Mouse (Mus musculus): ENCODE measurements at regions not wholly inside any gene's neighbourhood (a gene's known extent, or its start where the extent isn't known, plus 50 kb on each side); places are given as distances from the start of the nearest gene placed in this dataset.
A peak's percentile ranks its signal among the peaks of the same experiment; 100 is the strongest.

- no peak for DNase-seq (ENCODE audit: low spot score)
These were observed 59.0 kb upstream of the Ntm start for GRCm38 (mm10) chr9:30021981-30022380.

GRCm38 (mm10) chr9:30025275-30025674 is 62.3 kb upstream of the Ntm start:
- DNase-seq (ENCODE audit: low spot score), result no peak

GRCm38 (mm10) chr9:30026939-30027338 is 64.0 kb upstream of the Ntm start:
- no peak for DNase-seq (ENCODE audit: low spot score)

GRCm38 (mm10) chr9:30040396-30040795 is 77.5 kb upstream of the Ntm start:
- no peak for DNase-seq (ENCODE audit: low spot score)

- DNase-seq (ENCODE audit: low spot score), result no peak
These were observed 101.6 kb upstream of the Ntm start for GRCm38 (mm10) chr9:30064551-30064950.

- no peak for DNase-seq (ENCODE audit: low spot score)
These were observed 105.0 kb upstream of the Ntm start for GRCm38 (mm10) chr9:30067980-30068379.

GRCm38 (mm10) chr9:30075233-30075632 is 112.3 kb upstream of the Ntm start:
- no peak for DNase-seq (ENCODE audit: low spot score)

DNA sequence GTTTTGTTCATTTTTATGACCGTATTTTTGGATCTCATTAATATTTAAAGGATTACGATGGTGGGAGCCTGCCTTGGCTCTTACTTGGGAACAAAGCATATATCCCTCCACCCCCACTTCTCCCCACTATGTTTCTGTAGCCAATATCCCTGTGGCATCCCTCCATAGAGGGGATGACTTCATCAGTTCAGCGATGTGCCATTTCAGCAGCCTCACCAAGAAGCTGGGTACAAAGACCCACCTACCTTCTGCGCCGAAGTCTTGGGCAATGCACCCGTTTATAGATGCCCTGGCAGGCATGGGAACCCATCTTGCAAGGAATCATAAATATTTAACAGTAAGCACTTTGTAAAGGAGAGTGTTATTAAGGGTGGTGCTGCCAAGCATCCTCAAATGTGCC is 113.1 kb upstream of the Ntm start:
- no peak for DNase-seq (ENCODE audit: low spot score)

DNA sequence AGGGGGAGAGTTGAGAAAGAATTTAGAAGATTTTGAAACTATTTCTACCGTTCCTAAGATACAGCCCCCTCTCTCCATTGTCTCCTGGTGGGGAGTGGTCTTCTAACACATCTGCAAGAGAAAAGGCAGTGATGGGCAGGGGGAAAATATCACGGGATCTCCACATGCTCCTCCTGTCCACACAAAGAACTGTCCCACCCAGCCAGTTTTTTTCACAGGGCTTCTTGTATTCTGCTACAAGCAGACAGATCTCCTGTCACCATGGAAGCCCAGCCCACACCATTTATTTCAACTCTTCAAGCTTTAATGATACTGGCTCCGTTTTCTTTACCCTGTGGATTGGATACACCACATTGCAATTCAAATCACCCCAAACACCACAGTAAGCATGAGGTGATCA is 113.5 kb upstream of the Ntm start:
- no peak for DNase-seq (ENCODE audit: low spot score)

GRCm38 (mm10) chr9:30101942-30102341 is 139.0 kb upstream of the Ntm start:
- DNase-seq (ENCODE audit: low spot score), result no peak

- DNase-seq (ENCODE audit: low spot score), result no peak
These were observed 159.4 kb upstream of the Ntm start for GRCm38 (mm10) chr9:30122371-30122770.

DNA sequence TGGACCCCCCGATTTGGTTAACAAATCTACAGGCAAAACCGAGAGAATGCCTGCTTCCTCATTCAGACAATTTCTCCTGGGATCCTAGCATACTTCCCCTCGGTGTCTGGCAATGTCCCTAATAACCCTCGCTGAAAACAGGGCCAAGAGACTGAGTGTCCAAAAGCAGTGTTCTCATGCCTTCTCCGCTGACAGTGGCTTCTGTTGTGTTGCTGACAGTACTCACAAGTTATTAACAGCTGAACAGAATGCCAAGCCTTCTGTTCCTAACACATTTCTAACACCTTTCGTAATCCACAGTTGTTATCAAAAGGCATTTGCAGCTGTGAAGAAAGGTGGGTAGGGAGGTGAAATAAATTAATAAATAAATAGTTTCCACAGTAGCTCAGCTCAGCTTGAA is 166.2 kb upstream of the Ntm start:
- no peak for DNase-seq (ENCODE audit: low spot score)

DNA sequence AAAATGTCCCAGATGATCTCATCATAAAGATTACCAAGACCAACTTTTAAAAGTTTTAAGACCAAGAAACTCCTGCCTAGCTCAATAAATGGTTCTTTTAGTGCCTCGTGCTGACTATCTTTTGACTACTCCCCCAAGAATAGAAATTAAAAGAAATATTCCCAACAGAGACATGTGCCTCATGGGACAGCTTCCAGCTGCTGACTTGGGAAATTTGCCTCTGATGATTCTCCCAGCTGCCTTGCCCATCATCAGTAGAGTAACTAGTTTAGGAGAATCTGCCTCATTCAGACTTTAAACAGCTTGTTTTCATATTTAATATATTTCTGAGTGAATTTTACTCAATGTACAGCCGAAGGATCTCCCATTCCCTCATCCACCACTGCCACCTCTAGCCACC is 168.7 kb upstream of the Ntm start:
- DNase-seq (ENCODE audit: low spot score), result no peak

GRCm38 (mm10) chr9:30134303-30134702 is 171.4 kb upstream of the Ntm start:
- no peak for DNase-seq (ENCODE audit: low spot score)

DNA sequence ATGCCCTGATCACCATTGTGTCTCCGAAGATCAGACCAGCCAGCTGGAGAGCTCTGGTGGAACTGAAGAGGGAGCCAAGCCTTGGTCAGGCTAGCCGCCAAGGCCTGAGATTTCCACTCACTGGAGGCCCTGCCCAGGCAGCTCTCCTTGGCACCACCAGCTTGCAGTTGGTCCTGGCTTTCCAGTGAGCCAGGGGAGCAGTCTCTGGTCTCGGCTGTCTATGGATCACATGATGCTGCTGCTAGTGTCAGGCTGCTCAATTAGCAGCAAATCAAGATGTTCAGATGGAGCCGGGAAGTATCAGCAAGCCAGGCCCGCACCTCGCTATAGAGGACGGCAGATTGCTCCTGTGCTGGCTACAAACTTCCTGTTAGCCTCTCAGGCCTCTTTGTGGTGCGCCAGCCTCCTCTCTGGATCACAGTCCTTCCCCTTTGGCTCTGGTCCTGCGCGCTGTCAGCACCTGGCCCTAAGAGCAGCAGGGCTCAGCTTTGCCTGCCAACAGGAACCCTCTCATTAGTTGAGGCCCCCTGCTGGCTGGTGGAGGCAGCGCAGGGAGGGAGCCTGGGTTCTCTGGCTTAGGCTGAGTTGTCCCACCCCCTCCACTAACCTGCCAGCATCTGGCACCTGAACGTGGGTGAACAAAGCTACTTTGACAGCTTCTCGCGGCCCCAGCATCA is 174.8 kb upstream of the Ntm start:
- peak; percentile 78 for DNase-seq (ENCODE audit: low spot score)

- peak; percentile 73 for DNase-seq (ENCODE audit: low spot score)
These were observed 177.2 kb upstream of the Ntm start for GRCm38 (mm10) chr9:30140188-30140587.

- no peak for DNase-seq (ENCODE audit: low spot score)
These were observed 178.2 kb upstream of the Ntm start for GRCm38 (mm10) chr9:30141186-30141585.

DNA sequence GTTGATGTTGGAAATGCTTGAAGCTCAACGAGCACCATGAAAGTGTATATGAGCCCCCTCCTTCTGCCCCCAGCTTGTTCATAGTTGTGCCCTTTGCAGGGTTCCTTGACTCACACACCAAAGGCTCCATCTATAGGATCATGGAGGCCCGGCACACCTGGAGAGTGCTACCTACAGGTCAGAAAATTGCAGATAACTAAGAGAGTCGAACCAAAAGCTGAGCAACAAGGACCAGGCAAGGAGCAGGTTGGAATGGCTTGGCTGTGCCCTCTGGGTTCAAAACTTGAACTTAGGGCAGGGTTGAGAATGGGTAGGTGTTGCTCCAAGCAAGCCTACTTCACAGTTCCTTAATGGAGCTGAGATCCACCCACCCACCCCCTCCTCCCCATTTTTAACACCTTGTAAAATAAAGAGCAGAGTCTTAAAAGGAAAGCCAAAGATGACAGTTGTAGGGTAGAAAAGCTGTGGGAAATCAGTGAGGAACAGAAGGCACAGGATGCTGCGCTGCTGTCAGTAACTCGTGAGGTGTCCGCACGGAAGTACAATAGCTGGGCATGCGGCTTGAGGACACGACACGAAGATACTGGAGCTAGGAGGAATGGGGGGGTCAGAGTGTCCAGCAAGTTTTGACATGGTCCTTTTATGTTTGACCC is 180.0 kb upstream of the Ntm start:
- DNase-seq (ENCODE audit: low spot score), result no peak

DNA sequence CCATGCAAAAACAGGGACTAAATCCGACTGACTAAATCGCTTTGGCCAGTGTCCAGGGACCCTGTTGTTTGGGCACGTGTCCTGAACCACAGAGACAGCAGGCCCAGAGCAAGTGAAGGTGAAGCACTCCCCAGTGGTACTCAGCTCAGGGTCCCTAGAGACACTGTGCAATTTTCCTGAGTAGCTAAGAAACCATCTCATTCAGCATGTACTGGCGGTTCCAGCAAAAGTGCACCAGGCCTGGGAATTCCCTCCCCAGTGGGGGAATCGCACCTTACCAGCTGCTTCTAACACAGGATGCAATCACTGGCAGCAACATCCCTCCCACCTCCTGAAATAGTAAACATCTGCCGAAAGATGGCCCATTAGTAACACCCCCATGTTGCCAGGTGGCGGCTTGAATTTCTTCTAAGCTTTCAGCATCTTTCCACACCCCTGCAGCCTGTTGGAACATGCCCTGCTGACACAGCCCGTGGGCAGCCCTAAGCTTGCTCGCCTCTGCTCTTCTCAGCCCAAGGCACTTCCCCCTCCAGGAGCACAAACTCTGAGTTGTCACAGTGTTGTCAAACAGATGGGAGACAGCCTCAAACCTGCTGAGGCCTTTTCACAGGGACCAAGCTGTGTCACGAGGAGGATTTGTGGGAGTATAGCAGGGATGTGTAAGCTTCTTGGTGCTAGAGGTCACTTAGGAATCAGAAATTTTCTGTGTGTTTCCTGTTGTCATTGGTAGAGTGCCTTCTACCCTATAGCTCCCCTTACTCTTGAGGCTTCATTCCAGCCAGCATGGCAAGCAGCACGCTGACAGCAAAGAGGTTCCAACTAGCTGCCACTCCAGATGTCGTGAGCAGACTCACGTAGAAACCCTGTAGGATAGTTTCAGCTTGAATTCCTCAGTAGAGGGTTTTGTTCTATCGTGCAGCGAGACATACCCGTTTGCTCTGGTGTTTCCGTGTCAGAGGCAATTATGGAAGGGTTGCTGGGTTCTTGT is 186.8 kb upstream of the Ntm start:
- no peak for DNase-seq (ENCODE audit: low spot score)

DNA sequence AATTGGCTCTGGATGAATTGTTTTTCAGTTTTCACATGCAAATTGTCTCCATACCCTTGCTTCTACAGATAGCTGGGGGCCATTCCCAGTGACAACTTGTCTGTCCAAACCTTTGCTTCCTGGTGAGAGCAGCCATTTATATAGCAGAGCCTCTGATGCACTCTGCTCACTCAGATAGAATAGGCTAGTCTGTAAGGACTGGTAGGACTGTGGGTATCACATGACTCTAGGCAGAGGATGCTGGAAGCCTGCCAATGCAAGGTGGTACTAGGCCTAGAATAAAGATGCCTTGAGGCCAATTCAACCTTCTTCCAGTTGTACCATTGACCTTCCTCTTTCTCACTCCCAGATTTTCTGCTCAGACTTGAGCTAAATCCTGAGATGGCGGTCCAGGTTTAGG is 188.2 kb upstream of the Ntm start:
- DNase-seq (ENCODE audit: low spot score), result no peak

GRCm38 (mm10) chr9:30166235-30166752 is 203.4 kb upstream of the Ntm start:
- DNase-seq (ENCODE audit: low spot score), result no peak

- no peak for DNase-seq (ENCODE audit: low spot score)
These were observed 204.3 kb upstream of the Ntm start for GRCm38 (mm10) chr9:30167223-30167622.

DNA sequence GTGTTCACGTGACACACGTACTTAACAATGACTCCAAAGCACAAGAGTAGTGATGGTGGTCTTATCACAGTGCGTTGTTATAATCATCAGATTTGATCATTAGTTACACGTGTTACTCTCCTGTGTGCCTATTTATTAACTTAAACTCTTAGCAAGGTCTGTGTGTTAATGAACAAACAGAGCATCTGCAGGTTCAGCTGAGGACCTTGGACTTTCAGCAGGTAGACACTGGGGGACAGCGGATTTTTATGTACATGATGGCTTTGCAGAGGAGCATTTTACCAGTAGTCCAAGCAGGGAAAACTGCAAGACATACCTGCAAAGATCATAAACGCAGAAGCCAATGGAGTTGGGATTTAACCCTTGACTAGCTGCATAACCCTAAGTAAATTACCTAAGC is 211.7 kb upstream of the Ntm start:
- DNase-seq (ENCODE audit: low spot score), result no peak
